Mouse (Mus musculus): ENCODE measurements around the gene Trp53i11. TPM values are rescaled to one million over a fixed set of nuclear protein-coding genes. Genes with fewer than 3 reads are reported as not detected.

Trp53i11 gene
- total and polyA plus RNA-seq, 3 experiments, result not detected

DNA sequence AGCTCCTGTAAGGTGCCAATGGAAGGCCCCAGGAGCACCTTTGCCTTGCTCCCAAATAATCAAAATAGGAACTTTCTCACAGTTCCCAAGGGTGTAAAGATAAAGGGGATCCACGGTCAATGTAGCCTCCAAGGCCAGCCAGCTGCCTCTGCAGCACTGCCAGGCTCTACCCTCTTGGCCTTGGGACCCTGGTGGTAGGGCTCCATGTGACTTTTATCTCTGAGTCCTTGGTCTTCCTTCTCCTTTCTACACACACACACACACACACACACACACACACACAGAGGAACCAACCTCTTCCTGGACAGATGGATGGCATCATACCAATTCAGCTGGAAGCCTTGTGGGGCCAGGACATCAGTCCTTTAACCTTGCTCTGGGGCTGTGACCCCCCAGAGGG is 44.8 kb downstream of the Trp53i11 start:
- H3K4me1 ChIP-seq (ENCODE audit: insufficient read depth, low read depth, low read length), result no peaks in the 10 kb centered on the region
- H3K9me3 ChIP-seq (replicated peaks), result no peaks in the 10 kb centered on the region
- DNase-seq (ENCODE audit: low spot score) (no peak), ATAC-seq (ENCODE audit: extremely low read depth, insufficient number of reproducible peaks, low FRiP score, poor library complexity, severe bottlenecking) (no peak)
- H3K36me3 ChIP-seq (replicated peaks), result no peaks in the 10 kb centered on the region
- TF ChIP-seq CTCF (IDR thresholded peaks at IDR 0.05; ENCODE audit: low read depth, low read length) (no peak), TAL1 (conservative IDR thresholded peaks at IDR 0.05; ENCODE audit: low read depth, low read length) (no peak), GATA2 (IDR thresholded peaks at IDR 0.05; ENCODE audit: borderline replicate concordance, low read depth, low read length) (no peak), GATA1 (IDR thresholded peaks at IDR 0.05; ENCODE audit: borderline replicate concordance, low read length) (no peak), POLR2AphosphoS5 (IDR thresholded peaks at IDR 0.05; ENCODE audit: insufficient replicate concordance, low read depth, low read length) (no peak)
- H3K4me3 ChIP-seq (ENCODE audit: low read depth, low read length), result no peak overlapping the region
- H3K27me3 ChIP-seq (ENCODE audit: insufficient read depth, low read length), result peaks cover 4% of the 10 kb centered on the region; the same call in 1 of the 2 replicates

DNA sequence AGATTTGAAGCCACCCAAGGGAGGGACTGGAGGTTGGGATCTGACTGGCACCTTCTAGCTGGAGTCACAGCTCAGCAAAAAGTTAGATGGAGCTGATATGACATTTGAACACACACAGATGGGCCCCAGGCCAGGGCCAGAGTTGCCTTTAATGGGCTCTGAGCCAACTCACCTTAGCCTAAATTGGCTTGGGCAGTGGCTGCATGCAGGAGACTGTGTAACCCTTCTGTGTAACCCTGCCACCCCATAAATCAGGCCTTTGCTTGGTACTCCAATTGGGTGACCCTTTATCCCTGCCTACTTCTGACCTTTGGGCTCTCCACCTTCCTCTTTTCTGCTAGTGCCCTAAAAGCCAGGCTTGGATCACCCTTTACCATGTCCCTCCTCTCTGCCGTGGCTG is 49.7 kb downstream of the Trp53i11 start:
- TF ChIP-seq POLR2AphosphoS5 (IDR thresholded peaks at IDR 0.05; ENCODE audit: insufficient replicate concordance, low read depth, low read length) (no peak), TAL1 (conservative IDR thresholded peaks at IDR 0.05; ENCODE audit: low read depth, low read length) (no peak), GATA1 (IDR thresholded peaks at IDR 0.05; ENCODE audit: borderline replicate concordance, low read length) (no peak), CTCF (IDR thresholded peaks at IDR 0.05; ENCODE audit: low read depth, low read length) (no peak), GATA2 (IDR thresholded peaks at IDR 0.05; ENCODE audit: borderline replicate concordance, low read depth, low read length) (no peak)
- H3K4me1 ChIP-seq (ENCODE audit: insufficient read depth, low read depth, low read length), result no peaks in the 10 kb centered on the region
- H3K36me3 ChIP-seq (replicated peaks), result no peaks in the 10 kb centered on the region
- no peaks in the 10 kb centered on the region for H3K9me3 ChIP-seq (replicated peaks)
- no peak for DNase-seq (ENCODE audit: low spot score)
- no peak overlapping the region for H3K4me3 ChIP-seq (ENCODE audit: low read depth, low read length)
- no peak for ATAC-seq (ENCODE audit: extremely low read depth, insufficient number of reproducible peaks, low FRiP score, poor library complexity, severe bottlenecking)
- H3K27me3 ChIP-seq (ENCODE audit: insufficient read depth, low read length), result peaks cover 15% of the 10 kb centered on the region; the same call in 1 of the 2 replicates

DNA sequence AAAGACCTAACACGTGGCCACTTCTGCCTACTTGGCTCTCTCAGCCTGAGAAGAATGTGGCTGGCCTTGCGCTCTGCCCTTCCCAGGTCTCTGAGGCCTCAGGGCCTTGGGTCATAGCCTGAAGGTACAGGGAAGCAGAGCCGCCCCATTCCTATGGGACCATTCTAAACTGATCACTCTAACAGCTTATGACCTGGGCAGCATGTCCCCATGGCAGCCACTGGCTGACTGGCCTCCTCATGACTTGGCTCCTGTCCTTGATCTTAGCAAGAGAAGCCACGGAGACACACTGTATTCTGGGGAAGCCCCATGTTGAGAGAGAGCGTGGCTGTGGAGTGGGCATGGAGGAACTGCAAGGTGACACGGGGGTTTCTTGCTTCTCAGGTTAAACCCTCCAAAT is 51.5 kb downstream of the Trp53i11 start:
- Histone ChIP-seq H3K4me3 (ENCODE audit: low read depth, low read length) (no peak overlapping the region), H3K4me1 (ENCODE audit: insufficient read depth, low read depth, low read length) (no peaks in the 10 kb centered on the region), H3K36me3 (replicated peaks) (no peaks in the 10 kb centered on the region), H3K27me3 (ENCODE audit: insufficient read depth, low read length) (peaks cover 14% of the 10 kb centered on the region; the same call in 1 of the 2 replicates), H3K9me3 (replicated peaks) (no peaks in the 10 kb centered on the region)
- TF ChIP-seq GATA1 (IDR thresholded peaks at IDR 0.05; ENCODE audit: borderline replicate concordance, low read length) (no peak), GATA2 (IDR thresholded peaks at IDR 0.05; ENCODE audit: borderline replicate concordance, low read depth, low read length) (no peak), POLR2AphosphoS5 (IDR thresholded peaks at IDR 0.05; ENCODE audit: insufficient replicate concordance, low read depth, low read length) (no peak), TAL1 (conservative IDR thresholded peaks at IDR 0.05; ENCODE audit: low read depth, low read length) (no peak), CTCF (IDR thresholded peaks at IDR 0.05; ENCODE audit: low read depth, low read length) (no peak)
- ATAC-seq (ENCODE audit: extremely low read depth, insufficient number of reproducible peaks, low FRiP score, poor library complexity, severe bottlenecking) (no peak), DNase-seq (ENCODE audit: low spot score) (no peak)

DNA sequence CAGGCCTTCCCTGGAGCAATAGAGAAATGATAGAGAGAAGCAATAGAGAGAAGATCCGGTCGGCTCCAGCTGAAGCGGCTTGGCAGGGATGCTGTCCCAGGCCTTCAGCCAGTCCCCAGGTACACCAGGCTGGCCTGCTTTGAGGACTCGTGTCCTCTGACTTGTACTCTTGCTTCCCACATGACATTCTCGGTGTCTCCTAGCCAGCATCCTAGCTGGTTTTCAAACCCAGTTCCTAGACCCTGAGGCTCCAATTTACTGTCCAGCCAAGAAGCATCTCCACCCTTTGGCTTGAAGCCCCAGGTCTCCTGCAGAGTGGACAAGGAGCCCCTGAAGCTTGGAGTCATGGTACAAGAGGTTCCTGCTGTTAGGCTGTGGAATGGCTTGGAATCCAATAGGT is 54.8 kb downstream of the Trp53i11 start:
- DNase-seq (ENCODE audit: low spot score) (no peak), ATAC-seq (ENCODE audit: extremely low read depth, insufficient number of reproducible peaks, low FRiP score, poor library complexity, severe bottlenecking) (no peak)
- H3K4me1 ChIP-seq (ENCODE audit: insufficient read depth, low read depth, low read length), result no peaks in the 10 kb centered on the region
- no peak overlapping the region for H3K4me3 ChIP-seq (ENCODE audit: low read depth, low read length)
- H3K9me3 ChIP-seq (replicated peaks), result no peaks in the 10 kb centered on the region
- no peak for TF ChIP-seq POLR2AphosphoS5 (IDR thresholded peaks at IDR 0.05; ENCODE audit: insufficient replicate concordance, low read depth, low read length)
- no peak for TF ChIP-seq GATA1 (IDR thresholded peaks at IDR 0.05; ENCODE audit: borderline replicate concordance, low read length)
- TF ChIP-seq CTCF (IDR thresholded peaks at IDR 0.05; ENCODE audit: low read depth, low read length), result no peak
- TF ChIP-seq TAL1 (conservative IDR thresholded peaks at IDR 0.05; ENCODE audit: low read depth, low read length), result no peak
- TF ChIP-seq GATA2 (IDR thresholded peaks at IDR 0.05; ENCODE audit: borderline replicate concordance, low read depth, low read length), result no peak
- no peaks in the 10 kb centered on the region for H3K36me3 ChIP-seq (replicated peaks)
- peaks cover 22% of the 10 kb centered on the region for H3K27me3 ChIP-seq (ENCODE audit: insufficient read depth, low read length)

DNA sequence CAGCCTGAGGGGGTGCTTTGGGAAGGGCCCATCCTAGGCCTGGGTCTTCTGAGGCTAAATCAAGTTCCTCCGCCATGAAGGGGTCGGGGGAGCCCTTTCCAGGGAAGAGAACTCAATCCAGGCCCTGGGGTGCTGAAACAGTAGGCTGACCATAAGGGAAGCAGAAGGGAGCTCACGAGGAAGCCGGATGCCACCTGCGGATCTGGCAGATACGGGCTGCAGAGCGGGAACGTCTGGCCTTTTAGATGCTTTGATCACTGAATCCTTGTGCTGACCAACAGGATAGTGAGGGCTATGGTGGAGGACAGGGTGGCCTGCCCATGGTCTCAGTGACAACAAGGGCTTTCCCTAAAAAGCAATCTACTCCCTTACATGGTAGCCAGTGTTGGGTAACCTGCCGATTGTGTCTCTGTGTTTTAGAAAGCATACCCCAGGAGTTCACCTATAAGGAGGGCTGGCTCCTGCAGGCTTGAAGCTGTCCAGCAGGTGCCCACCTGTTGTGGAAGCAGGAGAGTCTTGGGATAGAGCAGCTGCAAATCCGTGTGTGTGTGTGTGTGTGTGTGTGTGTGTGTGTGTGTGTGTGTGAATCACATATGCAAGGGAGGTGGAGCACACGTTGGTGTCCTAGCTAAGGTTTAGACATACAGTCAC is 56.2 kb downstream of the Trp53i11 start:
- Histone ChIP-seq H3K9me3 (replicated peaks) (no peaks in the 10 kb centered on the region), H3K27me3 (ENCODE audit: insufficient read depth, low read length) (peaks cover 15% of the 10 kb centered on the region), H3K4me3 (ENCODE audit: low read depth, low read length) (no peak overlapping the region), H3K36me3 (replicated peaks) (no peaks in the 10 kb centered on the region), H3K4me1 (ENCODE audit: insufficient read depth, low read depth, low read length) (no peaks in the 10 kb centered on the region)
- no peak for DNase-seq (ENCODE audit: low spot score)
- TF ChIP-seq POLR2AphosphoS5 (IDR thresholded peaks at IDR 0.05; ENCODE audit: insufficient replicate concordance, low read depth, low read length), result no peak
- no peak for TF ChIP-seq GATA2 (IDR thresholded peaks at IDR 0.05; ENCODE audit: borderline replicate concordance, low read depth, low read length)
- no peak for TF ChIP-seq CTCF (IDR thresholded peaks at IDR 0.05; ENCODE audit: low read depth, low read length)
- TF ChIP-seq TAL1 (conservative IDR thresholded peaks at IDR 0.05; ENCODE audit: low read depth, low read length), result no peak
- no peak for TF ChIP-seq GATA1 (IDR thresholded peaks at IDR 0.05; ENCODE audit: borderline replicate concordance, low read length)
- ATAC-seq (ENCODE audit: extremely low read depth, insufficient number of reproducible peaks, low FRiP score, poor library complexity, severe bottlenecking), result no peak

DNA sequence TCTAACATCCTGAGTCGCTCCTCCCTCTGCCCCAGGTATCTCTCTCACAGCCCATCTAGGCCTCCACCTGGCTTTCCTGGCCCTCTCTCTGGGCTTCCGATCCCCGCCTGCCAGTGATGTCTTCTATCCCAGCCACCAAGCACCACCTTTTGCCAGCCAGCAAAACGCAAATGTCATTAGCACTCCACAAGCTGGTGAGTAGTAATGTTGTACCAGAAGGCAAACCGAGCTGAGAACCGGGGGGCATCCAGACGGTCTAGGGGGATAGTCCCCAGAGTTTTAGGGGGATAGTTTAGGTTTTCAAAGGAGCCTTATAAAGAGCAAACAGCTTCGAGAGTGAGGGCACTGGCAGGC is 56.7 kb downstream of the Trp53i11 start:
- peaks cover 11% of the 10 kb centered on the region for H3K27me3 ChIP-seq (ENCODE audit: insufficient read depth, low read length)
- no peak for ATAC-seq (ENCODE audit: extremely low read depth, insufficient number of reproducible peaks, low FRiP score, poor library complexity, severe bottlenecking)

More for the DNA sequence above, 56.7 kb downstream of the Trp53i11 start:
- no peaks in the 10 kb centered on the region for H3K4me1 ChIP-seq (ENCODE audit: insufficient read depth, low read depth, low read length)
- TF ChIP-seq GATA1 (IDR thresholded peaks at IDR 0.05; ENCODE audit: borderline replicate concordance, low read length) (no peak), GATA2 (IDR thresholded peaks at IDR 0.05; ENCODE audit: borderline replicate concordance, low read depth, low read length) (no peak), TAL1 (conservative IDR thresholded peaks at IDR 0.05; ENCODE audit: low read depth, low read length) (no peak)
- H3K4me3 ChIP-seq (ENCODE audit: low read depth, low read length), result no peak overlapping the region
- H3K9me3 ChIP-seq (replicated peaks), result no peaks in the 10 kb centered on the region
- no peaks in the 10 kb centered on the region for H3K36me3 ChIP-seq (replicated peaks)
- DNase-seq (ENCODE audit: low spot score), result no peak

Data from G1E (cell line).